In genomic region chr19:6275740-6276389, GRCm38 (mm10) we compare ENCODE assay signal across 8 mouse cellular contexts. TPM values are rescaled to one million over a fixed set of nuclear protein-coding genes. Genes with fewer than 3 reads are reported as not detected.
DNase-seq lines count a peak whose midpoint lies in the region; ATAC-seq and TF ChIP-seq lines count a peak whose summit lies in the region.

No protein-coding gene starts in this region.

- H3K9ac ChIP-seq in hindbrain, embryonic 11.5 days (ENCODE audit: low read depth, low read length) = peak overlapping the region; percentile 72
- H3K9ac ChIP-seq in lung, postnatal 0 days (replicated peaks; ENCODE audit: low read depth) = no peak overlapping the region; the same call in 1 of the 2 replicates

- H3K9me3 ChIP-seq in hindbrain, embryonic 11.5 days (ENCODE audit: control insufficient read depth, low read length) = no peaks in the 10 kb centered on the region
- no peaks in the 10 kb centered on the region for H3K9me3 ChIP-seq in lung, postnatal 0 days (ENCODE audit: low read length)

- no peak for TF ChIP-seq CTCF in kidney, adult 2 months (conservative IDR thresholded peaks at IDR 0.05; ENCODE audit: insufficient read depth, insufficient read length, low read depth, low read length)
- 0 out of 2 replicates have a peak, but pooled peaks have one; percentile 5 for TF ChIP-seq CTCF in bone marrow macrophage, adult 2 months (IDR thresholded peaks at IDR 0.05; ENCODE audit: low read depth, low read length)
- TF ChIP-seq CTCF in lung, postnatal 0 days (IDR thresholded peaks at IDR 0.05) = peak; percentile 18
- no peak for TF ChIP-seq CTCF in spleen, adult 2 months (IDR thresholded peaks at IDR 0.05; ENCODE audit: extremely low read depth, insufficient read depth, insufficient read length, insufficient replicate concordance)

- no peak for TF ChIP-seq POLR2A in kidney, adult 2 months (IDR thresholded peaks at IDR 0.05; ENCODE audit: low read depth, low read length)
- no peak for TF ChIP-seq POLR2A in bone marrow macrophage, adult 2 months (IDR thresholded peaks at IDR 0.05; ENCODE audit: borderline replicate concordance, low read depth, low read length)
- TF ChIP-seq POLR2A in spleen, adult 2 months (IDR thresholded peaks at IDR 0.05; ENCODE audit: low read depth, low read length) = no peak; the same call in 1 of the 2 replicates

- TF ChIP-seq EP300 in lung, postnatal 0 days (IDR thresholded peaks at IDR 0.05) = no peak

- H3K4me1 ChIP-seq in kidney, adult 2 months (ENCODE audit: control insufficient read depth, insufficient read depth, low read length) = peaks cover 50% of the 10 kb centered on the region
- H3K4me1 ChIP-seq in bone marrow macrophage, adult 2 months (ENCODE audit: control insufficient read depth, insufficient read depth, low read length) = peaks cover 63% of the 10 kb centered on the region
- H3K4me1 ChIP-seq in hindbrain, embryonic 11.5 days (replicated peaks; ENCODE audit: control insufficient read depth, insufficient read depth, low read length) = peaks cover 11% of the 10 kb centered on the region
- peaks cover 29% of the 10 kb centered on the region; the same call in 1 of the 2 replicates for H3K4me1 ChIP-seq in lung, postnatal 0 days (ENCODE audit: insufficient read depth, low read depth, low read length)
- peaks cover 34% of the 10 kb centered on the region; the same call in 1 of the 2 replicates for H3K4me1 ChIP-seq in spleen, adult 2 months (ENCODE audit: control insufficient read depth, insufficient read depth, insufficient read length)

- peak; percentile 48 for DNase-seq in kidney, adult 2 months
- DNase-seq in kidney, adult 9 months = no peak
- no peak for DNase-seq in hindbrain, embryonic 11.5 days (ENCODE audit: low spot score)
- peak; percentile 72 for DNase-seq in lung, postnatal 0 days (ENCODE audit: low spot score)
- peak; percentile 66 to 85 for DNase-seq in spleen, adult 2 months (ENCODE audit: low read depth in 1 of 2, low spot score in 2 of 2)
- no peak for DNase-seq in left cerebral cortex, adult 8-10 months (ENCODE audit: low spot score in 2 of 2)

- H3K4me3 ChIP-seq in kidney, adult 2 months (ENCODE audit: insufficient read depth, low read depth, low read length) = peak overlapping the region; percentile 51
- peak overlapping the region; percentile 56 for H3K4me3 ChIP-seq in bone marrow macrophage, adult 2 months (ENCODE audit: insufficient read depth, low read length)
- peak overlapping the region; percentile 90 for H3K4me3 ChIP-seq in hindbrain, embryonic 11.5 days (ENCODE audit: low read depth, low read length)
- H3K4me3 ChIP-seq in lung, postnatal 0 days (ENCODE audit: low read depth, low read length) = peak overlapping the region; percentile 88
- peak overlapping the region; percentile 55 for H3K4me3 ChIP-seq in spleen, adult 2 months (ENCODE audit: extremely low read depth, insufficient read depth, insufficient read length)

- H3K27ac ChIP-seq in kidney, adult 2 months (ENCODE audit: insufficient read depth, low read depth, low read length) = peak overlapping the region; percentile 53
- peak overlapping the region; percentile 89 for H3K27ac ChIP-seq in bone marrow macrophage, adult 2 months (ENCODE audit: insufficient read depth, low read depth, low read length)
- peak overlapping the region; percentile 65; the same call in 1 of the 2 replicates for H3K27ac ChIP-seq in hindbrain, embryonic 11.5 days (ENCODE audit: low read depth, low read length)
- H3K27ac ChIP-seq in lung, postnatal 0 days (ENCODE audit: low read length) = peak overlapping the region; percentile 85
- peak overlapping the region; percentile 99 for H3K27ac ChIP-seq in spleen, adult 2 months (ENCODE audit: insufficient read depth, low read length)

- no peaks in the 10 kb centered on the region for H3K36me3 ChIP-seq in kidney, adult 2 months (ENCODE audit: control insufficient read depth, insufficient read depth, low read length)
- H3K36me3 ChIP-seq in hindbrain, embryonic 11.5 days (ENCODE audit: control insufficient read depth, insufficient read depth, low read length) = no peaks in the 10 kb centered on the region
- H3K36me3 ChIP-seq in lung, postnatal 0 days (ENCODE audit: insufficient read depth, low read length) = peaks cover 6% of the 10 kb centered on the region; the same call in 1 of the 2 replicates
- no peaks in the 10 kb centered on the region for H3K36me3 ChIP-seq in spleen, adult 2 months (ENCODE audit: control insufficient read depth, insufficient read depth, low read length)

- ATAC-seq in hindbrain, embryonic 11.5 days (ENCODE audit: low FRiP score) = peak; percentile 51
- ATAC-seq in lung, postnatal 0 days = no peak
- no peak for ATAC-seq in cerebellum, adult (ENCODE audit: insufficient number of reproducible peaks, low FRiP score, low TSS enrichment)

- peak overlapping the region; percentile 88 for H3K4me2 ChIP-seq in hindbrain, embryonic 11.5 days (replicated peaks; ENCODE audit: low read depth, low read length)
- peak overlapping the region; percentile 81 for H3K4me2 ChIP-seq in lung, postnatal 0 days (replicated peaks; ENCODE audit: low read depth, low read length)

- no peaks in the 10 kb centered on the region for H3K27me3 ChIP-seq in kidney, adult 2 months (replicated peaks; ENCODE audit: control insufficient read depth, insufficient read depth, low read length)
- no peaks in the 10 kb centered on the region for H3K27me3 ChIP-seq in hindbrain, embryonic 11.5 days (ENCODE audit: control insufficient read depth, insufficient read depth, low read length)
- no peaks in the 10 kb centered on the region for H3K27me3 ChIP-seq in lung, postnatal 0 days (replicated peaks; ENCODE audit: insufficient read depth, low read length)
- H3K27me3 ChIP-seq in spleen, adult 2 months (ENCODE audit: control insufficient read depth, insufficient read depth, low read length) = no peaks in the 10 kb centered on the region

- WGBS in kidney, adult 2 months = 6% methylated on average over 15 of the region's 15 CpGs
- WGBS in hindbrain, embryonic 11.5 days = 8% methylated on average over 15 of the region's 15 CpGs
- 5% methylated on average over 15 of the region's 15 CpGs for WGBS in lung, postnatal 0 days
- WGBS in spleen, adult 2 months = 2% methylated on average over 15 of the region's 15 CpGs

RNA-seq across cellular contexts. Expression of gene Ehd1, which starts 0.7 kb away (rescaled TPM):
- polyA plus RNA-seq in kidney, adult 2 months (2012; rRNA removed) = 224 and 317 TPM in 2 replicates
- 91.9 and 96.3 TPM in 2 replicates for polyA plus RNA-seq in bone marrow macrophage, adult 2 months (2012; ENCODE audit: insufficient read depth, insufficient read length, missing spikeins)
- polyA plus RNA-seq in hindbrain, embryonic 11.5 days (2014; fragmentation: Nextera tagmentation; extraction: Ambion mirVana) = 62.6 and 67.4 TPM in 2 replicates
- 115 and 119 TPM in 2 replicates for polyA plus RNA-seq in lung, postnatal 0 days (2015; fragmentation: Nextera tagmentation; extraction: Ambion mirVana)
- polyA plus RNA-seq in spleen, adult 2 months (2012; rRNA removed) = 285 and 377 TPM in 2 replicates
- total RNA-seq in left cerebral cortex, adult 8-10 months (2022) = 10 to 100 TPM; 31.0 to 36.8 (median 35.8) TPM

RNA-seq across cellular contexts. Expression of gene Cdc42bpg, which starts 30.4 kb away (rescaled TPM):
- 26.6 and 31.1 TPM in 2 replicates for polyA plus RNA-seq in kidney, adult 2 months (2012; rRNA removed)
- polyA plus RNA-seq in bone marrow macrophage, adult 2 months (2012; ENCODE audit: insufficient read depth, insufficient read length, missing spikeins) = 6.9 and 7.0 TPM in 2 replicates
- 0.50 and 0.82 TPM in 2 replicates for polyA plus RNA-seq in hindbrain, embryonic 11.5 days (2014; fragmentation: Nextera tagmentation; extraction: Ambion mirVana)
- 2.8 and 3.2 TPM in 2 replicates for polyA plus RNA-seq in lung, postnatal 0 days (2015; fragmentation: Nextera tagmentation; extraction: Ambion mirVana)
- polyA plus RNA-seq in spleen, adult 2 months (2012; rRNA removed) = 7.7 and 8.9 TPM in 2 replicates
- 1 to 10 TPM; 5.4 to 7.4 (median 5.5) TPM for total RNA-seq in left cerebral cortex, adult 8-10 months (2022)

RNA-seq across cellular contexts. Expression of gene Atg2a, which starts 34.4 kb away (rescaled TPM):
- 27.4 and 33.2 TPM in 2 replicates for polyA plus RNA-seq in kidney, adult 2 months (2012; rRNA removed)
- 23.9 and 27.1 TPM in 2 replicates for polyA plus RNA-seq in bone marrow macrophage, adult 2 months (2012; ENCODE audit: insufficient read depth, insufficient read length, missing spikeins)
- polyA plus RNA-seq in hindbrain, embryonic 11.5 days (2014; fragmentation: Nextera tagmentation; extraction: Ambion mirVana) = 7.0 and 8.1 TPM in 2 replicates
- 5.1 and 5.9 TPM in 2 replicates for polyA plus RNA-seq in lung, postnatal 0 days (2015; fragmentation: Nextera tagmentation; extraction: Ambion mirVana)
- polyA plus RNA-seq in spleen, adult 2 months (2012; rRNA removed) = 47.4 and 57.5 TPM in 2 replicates
- total RNA-seq in left cerebral cortex, adult 8-10 months (2022) = 10 to 100 TPM; 31.8 to 35.7 (median 35.4) TPM

RNA-seq across cellular contexts. Expression of gene Ppp2r5b, which starts 40.2 kb away (rescaled TPM):
- polyA plus RNA-seq in kidney, adult 2 months (2012; rRNA removed) = 32.1 and 36.5 TPM in 2 replicates
- polyA plus RNA-seq in bone marrow macrophage, adult 2 months (2012; ENCODE audit: insufficient read depth, insufficient read length, missing spikeins) = 13.7 and 15.4 TPM in 2 replicates
- 42.1 and 46.8 TPM in 2 replicates for polyA plus RNA-seq in hindbrain, embryonic 11.5 days (2014; fragmentation: Nextera tagmentation; extraction: Ambion mirVana)
- polyA plus RNA-seq in lung, postnatal 0 days (2015; fragmentation: Nextera tagmentation; extraction: Ambion mirVana) = 20.2 and 21.6 TPM in 2 replicates
- 36.9 and 56.1 TPM in 2 replicates for polyA plus RNA-seq in spleen, adult 2 months (2012; rRNA removed)
- 100 to 1,000 TPM; 148 to 158 (median 153) TPM for total RNA-seq in left cerebral cortex, adult 8-10 months (2022)

RNA-seq across cellular contexts. Expression of gene Gpha2, which starts 49.7 kb away (rescaled TPM):
- 0.16 and 0.65 TPM in 2 replicates for polyA plus RNA-seq in kidney, adult 2 months (2012; rRNA removed)
- not detected in 2 replicates for polyA plus RNA-seq in bone marrow macrophage, adult 2 months (2012; ENCODE audit: insufficient read depth, insufficient read length, missing spikeins)
- polyA plus RNA-seq in hindbrain, embryonic 11.5 days (2014; fragmentation: Nextera tagmentation; extraction: Ambion mirVana) = 0.71 and 0.98 TPM in 2 replicates
- 0.49 and 0.55 TPM in 2 replicates for polyA plus RNA-seq in lung, postnatal 0 days (2015; fragmentation: Nextera tagmentation; extraction: Ambion mirVana)
- polyA plus RNA-seq in spleen, adult 2 months (2012; rRNA removed) = 0.42 and 0.57 TPM in 2 replicates
- not detected for total RNA-seq in left cerebral cortex, adult 8-10 months (2022)

Comparison
In these comparisons a context has a peak if more than half of its experiments do, and no peak if none do; other contexts are left out.
1. DNase-seq: peak in kidney, adult 2 months (single experiment), lung, postnatal 0 days (single experiment) and spleen, adult 2 months (2 of 2); none in kidney, adult 9 months (single experiment), hindbrain, embryonic 11.5 days (single experiment) and left cerebral cortex, adult 8-10 months (0 of 2).
2. CTCF ChIP-seq: peak in bone marrow macrophage, adult 2 months (single experiment) and lung, postnatal 0 days (single experiment); none in kidney, adult 2 months (single experiment) and spleen, adult 2 months (single experiment).
3. Peak in every context shown above with its lines, with median percentiles within 50 percentile points of each other: H3K27ac ChIP-seq and H3K4me3 ChIP-seq.